Comparison of ENCODE assay signal across 9 mouse cellular contexts in the genomic region with DNA sequence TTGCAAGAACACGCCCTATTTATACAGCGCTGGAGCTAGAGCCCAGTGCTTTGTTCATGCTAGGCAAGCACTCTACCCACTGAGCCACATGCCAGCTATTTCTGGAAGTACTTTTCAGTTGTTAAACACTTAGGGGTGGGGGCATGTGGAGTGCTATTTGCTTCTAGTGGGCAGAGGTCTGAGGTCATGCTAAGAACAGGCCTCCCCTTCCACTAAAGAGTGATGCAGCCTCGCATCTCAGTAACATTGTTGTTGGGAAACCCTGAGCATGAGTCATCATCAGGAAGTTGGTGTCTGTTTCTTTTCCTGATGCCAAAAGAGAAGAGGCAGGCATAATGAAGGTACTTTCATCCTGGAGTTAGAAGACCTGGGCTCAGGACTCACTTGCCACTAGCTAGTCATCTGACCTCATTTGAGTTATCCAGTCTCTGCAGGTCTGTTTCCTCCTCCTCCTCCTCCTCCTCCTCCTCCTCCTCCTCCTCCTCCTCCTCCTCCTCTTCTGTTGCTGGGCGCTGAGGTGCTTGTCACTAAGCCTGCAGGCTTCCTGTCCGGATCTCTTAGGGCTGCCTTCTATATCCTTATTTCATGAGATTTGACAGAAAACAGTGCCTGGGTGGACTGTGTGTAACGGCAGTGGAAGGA.
DNase-seq lines count a peak whose midpoint lies in the region; ATAC-seq and TF ChIP-seq lines count a peak whose summit lies in the region.
"Had no signal": no experiment of that assay in that cellular context is flagged by ENCODE, and none has a peak within 500 bp of the region (broad histone marks: within the 10 kb centered on the region; RNA-seq: fewer than 3 reads in every experiment).

No protein-coding gene starts in this region.

- no peak for TF ChIP-seq POLR2A in olfactory bulb, adult 2 months (IDR thresholded peaks at IDR 0.05; ENCODE audit: insufficient read depth, low read depth, low read length)

- H3K27ac ChIP-seq in kidney, embryonic 15.5 days, result peak overlapping the region; percentile 45; the same call in 1 of the 2 replicates
- peak overlapping the region; percentile 100 for H3K27ac ChIP-seq in liver, embryonic 15.5 days (replicated peaks)
- 0 out of 2 replicates have a peak overlapping the region, but pooled peaks have one; percentile 40 for H3K27ac ChIP-seq in olfactory bulb, adult 2 months (ENCODE audit: insufficient read depth, low read depth, low read length)
- H3K27ac ChIP-seq in midbrain, embryonic 13.5 days, result no peak overlapping the region

- no peak overlapping the region for H3K4me2 ChIP-seq in kidney, embryonic 15.5 days
- no peak overlapping the region for H3K4me2 ChIP-seq in liver, embryonic 15.5 days
- H3K4me2 ChIP-seq in midbrain, embryonic 13.5 days (replicated peaks), result no peak overlapping the region

- H3K9me3 ChIP-seq in kidney, embryonic 15.5 days (replicated peaks), result no peaks in the 10 kb centered on the region
- H3K9me3 ChIP-seq in liver, embryonic 15.5 days (replicated peaks), result no peaks in the 10 kb centered on the region
- no peaks in the 10 kb centered on the region for H3K9me3 ChIP-seq in midbrain, embryonic 13.5 days

- peaks cover 16% of the 10 kb centered on the region for H3K4me1 ChIP-seq in kidney, embryonic 15.5 days
- H3K4me1 ChIP-seq in liver, embryonic 15.5 days (replicated peaks), result peaks cover 82% of the 10 kb centered on the region
- H3K4me1 ChIP-seq in olfactory bulb, adult 2 months (ENCODE audit: control insufficient read depth, insufficient read depth, low read length), result peaks cover 12% of the 10 kb centered on the region
- H3K4me1 ChIP-seq in midbrain, embryonic 13.5 days (replicated peaks), result no peaks in the 10 kb centered on the region; the same call in 1 of the 2 replicates

- no peak overlapping the region for H3K9ac ChIP-seq in kidney, embryonic 15.5 days
- H3K9ac ChIP-seq in liver, embryonic 15.5 days, result peak overlapping the region; percentile 34; the same call in 1 of the 2 replicates
- H3K9ac ChIP-seq in midbrain, embryonic 13.5 days (replicated peaks), result no peak overlapping the region

- H3K4me3 ChIP-seq in kidney, embryonic 15.5 days (replicated peaks), result no peak overlapping the region
- H3K4me3 ChIP-seq in liver, embryonic 15.5 days (replicated peaks), result no peak overlapping the region
- no peak overlapping the region for H3K4me3 ChIP-seq in olfactory bulb, adult 2 months (ENCODE audit: insufficient read depth, low read depth, low read length)
- no peak overlapping the region for H3K4me3 ChIP-seq in midbrain, embryonic 13.5 days (replicated peaks)

- TF ChIP-seq CTCF in olfactory bulb, adult 2 months (IDR thresholded peaks at IDR 0.05; ENCODE audit: insufficient read depth, low read depth, low read length), result no peak

- no peak for DNase-seq in kidney, adult 8-10 months
- peak; percentile 24 to 29 for DNase-seq in heart, adult 9 months (ENCODE audit: low spot score in 2 of 2)
- DNase-seq in embryo, embryonic 11 days, result no peak
- no peak for DNase-seq in layer of hippocampus, adult 11-12 months (ENCODE audit: low spot score)

- WGBS in kidney, embryonic 15.5 days, result 66% methylated on average over 5 of the region's 6 CpGs
- 42% methylated on average over 6 of the region's 6 CpGs for WGBS in liver, embryonic 15.5 days (ENCODE audit: insufficient replicate concordance)
- 51% methylated on average over 6 of the region's 6 CpGs for WGBS in olfactory bulb, adult 2 months
- WGBS in midbrain, embryonic 13.5 days, result 84% methylated on average over 5 of the region's 6 CpGs

- no peaks in the 10 kb centered on the region for H3K27me3 ChIP-seq in kidney, embryonic 15.5 days
- H3K27me3 ChIP-seq in liver, embryonic 15.5 days, result no peaks in the 10 kb centered on the region
- H3K27me3 ChIP-seq in midbrain, embryonic 13.5 days, result no peaks in the 10 kb centered on the region
- H3K27me3 ChIP-seq: Patski had no signal

- no peak for ATAC-seq in kidney, embryonic 15.5 days (replicated peaks; ENCODE audit: low FRiP score)
- ATAC-seq in liver, embryonic 15.5 days (ENCODE audit: insufficient read depth), result peak; percentile 43
- ATAC-seq in midbrain, embryonic 13.5 days, result no peak
- ATAC-seq: Patski had no signal

- H3K36me3 ChIP-seq in kidney, embryonic 15.5 days, result no peaks in the 10 kb centered on the region
- no peaks in the 10 kb centered on the region for H3K36me3 ChIP-seq in liver, embryonic 15.5 days (replicated peaks)
- H3K36me3 ChIP-seq in midbrain, embryonic 13.5 days, result no peaks in the 10 kb centered on the region

Comparison
In these comparisons a context has a peak if more than half of its experiments do, and no peak if none do; other contexts are left out.
1. DNase-seq: peak in heart, adult 9 months (2 of 2); none in kidney, adult 8-10 months (0 of 2), embryo, embryonic 11 days (single experiment) and layer of hippocampus, adult 11-12 months (single experiment).